Mouse (Mus musculus) adrenal gland, postnatal 25 days (tissue): ENCODE measurements around the gene Scgb2b20. TPM values are rescaled to one million over a fixed set of nuclear protein-coding genes. Genes with fewer than 3 reads are reported as not detected.
"Not testable (repeated sequence)": the region's sequence is repeated elsewhere in the genome, so short reads cannot be mapped to it uniquely, and the experiment has no call there.

Experiments used
- DNase-seq: peaks from one replicate; pipeline ENCODE4 v3.0.0; 2021; ENCODE audit warnings: mixed read lengths
- long read RNA-seq: library from polyadenylated mRNA; stranded (forward); transcript quantifications from one replicate; pipeline ENCODE4 v2.0.0, GENCODE M21; 2021
- total RNA-seq: library from RNA; stranded (reverse); gene quantifications from 2 replicates; pipeline ENCODE4 v1.2.3, GENCODE M21; 2021

Scgb2b20 gene
- not detected in 2 replicates for total RNA-seq
- long read RNA-seq: 0 reads

DNA sequence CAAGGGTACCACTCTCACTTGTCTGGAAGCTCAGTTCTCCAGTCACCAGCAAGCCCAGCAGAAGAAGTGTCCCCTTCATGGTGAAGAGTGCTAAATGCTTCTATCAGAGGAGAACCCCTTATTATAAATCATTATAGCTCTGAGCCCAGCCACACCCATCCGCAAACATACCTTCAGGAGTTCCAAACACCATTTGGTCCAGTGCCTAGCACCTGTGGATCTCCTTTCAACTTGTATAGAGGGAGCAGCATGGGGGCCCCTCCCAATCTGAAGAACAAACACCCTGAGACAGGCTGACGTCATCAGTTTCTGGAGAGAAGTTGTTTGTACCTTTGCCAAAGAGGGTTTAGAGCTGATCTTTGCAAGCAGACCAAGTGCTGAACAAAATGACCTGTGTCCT, at the start of gene Scgb2b20:
Gene Scgb2b20 (minus strand): TSS at position 101 of the 400 bp plus-strand sequence.
- DNase-seq: not testable (repeated sequence)

DNA sequence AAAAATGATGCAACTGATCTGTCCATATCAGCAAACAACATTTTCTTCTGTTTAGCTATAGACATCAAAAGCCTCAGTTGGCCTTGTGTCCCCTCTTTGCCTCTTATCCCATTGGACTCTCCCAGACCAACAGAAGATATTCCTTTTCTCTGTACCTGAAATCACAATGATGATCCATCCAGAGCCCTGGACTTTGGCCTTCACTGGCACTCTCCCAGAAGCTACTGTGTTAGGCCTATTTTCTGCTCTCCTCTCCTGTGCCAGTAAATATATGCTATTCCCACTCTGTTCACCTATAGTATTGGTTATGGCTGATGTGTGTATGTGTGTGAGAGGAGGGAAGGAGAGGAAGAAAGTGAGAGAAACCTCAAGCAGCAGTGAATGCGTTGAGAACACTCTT, 43.6 kb upstream of the Scgb2b20 start:
- not testable (repeated sequence) for DNase-seq

DNA sequence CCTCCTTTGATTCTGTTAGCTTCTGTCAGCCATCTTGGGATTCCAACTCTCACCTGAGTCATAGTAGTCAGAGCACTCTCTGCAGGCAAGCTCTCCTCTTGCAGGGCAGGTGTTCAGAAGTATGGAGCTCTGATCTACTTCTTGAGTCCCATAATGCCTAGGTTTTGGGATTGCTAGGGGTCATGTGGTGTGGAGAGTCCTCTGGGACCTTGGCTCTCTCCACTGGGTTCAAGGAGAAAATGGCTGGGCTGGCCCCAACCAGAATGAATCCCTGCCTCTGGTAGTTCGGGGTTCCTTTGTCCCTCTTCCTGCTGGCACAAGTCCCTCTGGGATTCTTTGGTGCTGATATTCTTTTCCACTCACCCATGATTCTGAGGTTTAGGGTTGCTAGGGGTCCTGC, 35.5 kb upstream of the Scgb2b20 start:
- DNase-seq: no peak

GRCm38 (mm10) chr7:33399749-33400148, 33.6 kb upstream of the Scgb2b20 start:
- DNase-seq: not testable (repeated sequence)

DNA sequence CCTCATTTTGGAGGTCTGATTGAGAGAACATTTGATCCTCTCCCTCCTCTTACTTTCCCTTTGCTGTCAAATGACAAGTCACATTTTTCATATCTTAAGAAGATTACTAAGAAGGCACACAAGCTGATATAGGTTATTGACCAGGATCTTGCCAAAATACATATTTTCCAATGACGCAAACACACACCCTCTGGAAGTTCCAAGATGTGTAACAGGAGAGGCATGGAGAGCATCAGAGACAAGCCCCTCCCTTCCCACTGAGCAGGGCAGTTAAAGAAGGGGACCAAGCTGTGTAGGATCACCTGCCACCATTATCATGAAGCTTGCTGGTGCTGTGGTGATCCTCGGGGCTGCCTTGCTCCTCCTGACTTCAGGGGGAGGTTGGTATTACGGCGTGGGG, 6.8 kb upstream of the Scgb2b20 start, which contains the start of gene Scgb1b20:
Gene Scgb1b20 (plus strand): TSS at position 301 of the 400 bp plus-strand sequence.
- not testable (repeated sequence) for DNase-seq

Other genes with a start within 250 kb of the Scgb2b20 start
- gene Scgb2b18, start 192.5 kb downstream of the Scgb2b20 start, total RNA-seq: not detected in 2 replicates
- gene Scgb1b18, start 180.8 kb downstream of the Scgb2b20 start, total RNA-seq: not detected in 2 replicates
- gene Scgb2b19, start 86.0 kb downstream of the Scgb2b20 start, total RNA-seq: not detected in 2 replicates
- not detected in 2 replicates for gene Scgb1b19, start 79.0 kb downstream of the Scgb2b20 start, total RNA-seq
- gene Scgb1b20, start 6.9 kb upstream of the Scgb2b20 start, total RNA-seq: not detected in 2 replicates
- not detected in 2 replicates for gene Scgb2b21, start 154.1 kb upstream of the Scgb2b20 start, total RNA-seq